Mouse (Mus musculus): Measurements from ENCODE around the gene Trim13.
A peak's percentile ranks its signal among the peaks of the same experiment; 100 is the strongest.
"Not testable (repeated sequence)": the region's sequence is repeated elsewhere in the genome, so short reads cannot be mapped to it uniquely, and the experiment has no call there.

Trim13 gene

GRCm38 (mm10) chr14:61597968-61598367 lies at the start of gene Trim13:
Gene Trim13, plus strand, starts transcription at chr14:61598247.
- DNase-seq (ENCODE audit: extremely low read depth, low read depth): no peak

GRCm38 (mm10) chr14:61548614-61549013 lies 49.4 kb upstream of the Trim13 start:
- DNase-seq (ENCODE audit: extremely low read depth, low read depth): no peak

- DNase-seq (ENCODE audit: extremely low read depth, low read depth): peak; percentile 19
Measured at GRCm38 (mm10) chr14:61555931-61556288, 42.1 kb upstream of the Trim13 start.

- DNase-seq (ENCODE audit: extremely low read depth, low read depth): peak; percentile 78
Measured at GRCm38 (mm10) chr14:61556289-61557147, 41.5 kb upstream of the Trim13 start, which contains the start of gene Spryd7. Gene Spryd7, minus strand, starts transcription at chr14:61556886.

- no peak for DNase-seq (ENCODE audit: extremely low read depth, low read depth)
Measured at GRCm38 (mm10) chr14:61558901-61559300, 39.1 kb upstream of the Trim13 start.

- no peak for DNase-seq (ENCODE audit: extremely low read depth, low read depth)
Measured at GRCm38 (mm10) chr14:61559856-61560255, 38.2 kb upstream of the Trim13 start.

GRCm38 (mm10) chr14:61566211-61566610 lies 31.8 kb upstream of the Trim13 start:
- DNase-seq (ENCODE audit: extremely low read depth, low read depth): not testable (repeated sequence)

- no peak for DNase-seq (ENCODE audit: extremely low read depth, low read depth)
Measured at GRCm38 (mm10) chr14:61569344-61569743, 28.7 kb upstream of the Trim13 start.

- DNase-seq (ENCODE audit: extremely low read depth, low read depth): peak; percentile 35
Measured at GRCm38 (mm10) chr14:61571366-61571765, 26.7 kb upstream of the Trim13 start.

- no peak for DNase-seq (ENCODE audit: extremely low read depth, low read depth)
Measured at GRCm38 (mm10) chr14:61572131-61572530, 25.9 kb upstream of the Trim13 start.

- DNase-seq (ENCODE audit: extremely low read depth, low read depth): no peak
Measured at GRCm38 (mm10) chr14:61575066-61575465, 23.0 kb upstream of the Trim13 start.

- no peak for DNase-seq (ENCODE audit: extremely low read depth, low read depth)
Measured at GRCm38 (mm10) chr14:61575941-61576340, 22.1 kb upstream of the Trim13 start.

GRCm38 (mm10) chr14:61589288-61590065 lies 8.6 kb upstream of the Trim13 start:
- no peak for DNase-seq (ENCODE audit: extremely low read depth, low read depth)

GRCm38 (mm10) chr14:61596719-61597426 lies 1.2 kb upstream of the Trim13 start:
- no peak for DNase-seq (ENCODE audit: extremely low read depth, low read depth)

- peak; percentile 62 for DNase-seq (ENCODE audit: extremely low read depth, low read depth)
Measured at GRCm38 (mm10) chr14:61599057-61599806, 1.2 kb downstream of the Trim13 start.

- no peak for DNase-seq (ENCODE audit: extremely low read depth, low read depth)
Measured at GRCm38 (mm10) chr14:61601348-61601747, 3.3 kb downstream of the Trim13 start.

- no peak for DNase-seq (ENCODE audit: extremely low read depth, low read depth)
Measured at GRCm38 (mm10) chr14:61603069-61603755, 5.2 kb downstream of the Trim13 start.

- no peak for DNase-seq (ENCODE audit: extremely low read depth, low read depth)
Measured at GRCm38 (mm10) chr14:61604081-61604480, 6.0 kb downstream of the Trim13 start.

GRCm38 (mm10) chr14:61606088-61606487 lies 8.0 kb downstream of the Trim13 start:
- DNase-seq (ENCODE audit: extremely low read depth, low read depth): not testable (repeated sequence)

- DNase-seq (ENCODE audit: extremely low read depth, low read depth): no peak
Measured at GRCm38 (mm10) chr14:61607157-61607556, 9.1 kb downstream of the Trim13 start, which contains the start of gene Kcnrg. Gene Kcnrg, plus strand, starts transcription at chr14:61607457.
